Mouse (Mus musculus): ENCODE data around the gene Bbx.
A peak's percentile ranks its signal among the peaks of the same experiment; 100 is the strongest.

Gene Bbx

GRCm38 (mm10) chr16:50432062-50432878 lies at the start of gene Bbx:
Gene Bbx (minus strand): TSS chr16:50432390.
- DNase-seq (ENCODE audit: low spot score in 2 of 2) = peak; percentile 97 to 99

GRCm38 (mm10) chr16:50481892-50482291 lies 49.7 kb upstream of the Bbx start:
- no peak for DNase-seq (ENCODE audit: low spot score in 2 of 2)

GRCm38 (mm10) chr16:50481341-50481740 lies 49.2 kb upstream of the Bbx start:
- DNase-seq (ENCODE audit: low spot score in 2 of 2) = no peak

- DNase-seq (ENCODE audit: low spot score in 2 of 2) = no peak
These were observed 46.5 kb upstream of the Bbx start for GRCm38 (mm10) chr16:50478695-50479094.

GRCm38 (mm10) chr16:50477628-50478027 lies 45.4 kb upstream of the Bbx start:
- DNase-seq (ENCODE audit: low spot score in 2 of 2) = no peak

GRCm38 (mm10) chr16:50462226-50462870 lies 30.2 kb upstream of the Bbx start:
- no peak for DNase-seq (ENCODE audit: low spot score in 2 of 2)

- no peak for DNase-seq (ENCODE audit: low spot score in 2 of 2)
These were observed 27.0 kb upstream of the Bbx start for GRCm38 (mm10) chr16:50459146-50459545.

GRCm38 (mm10) chr16:50456053-50456452 lies 23.9 kb upstream of the Bbx start:
- no peak for DNase-seq (ENCODE audit: low spot score in 2 of 2)

GRCm38 (mm10) chr16:50449086-50449485 lies 16.9 kb upstream of the Bbx start:
- no peak for DNase-seq (ENCODE audit: low spot score in 2 of 2)

- DNase-seq (ENCODE audit: low spot score in 2 of 2) = no peak
These were observed 12.8 kb upstream of the Bbx start for GRCm38 (mm10) chr16:50445014-50445413.

- DNase-seq (ENCODE audit: low spot score in 2 of 2) = no peak
These were observed 6.6 kb upstream of the Bbx start for GRCm38 (mm10) chr16:50438816-50439215.

GRCm38 (mm10) chr16:50437788-50438187 lies 5.6 kb upstream of the Bbx start:
- no peak for DNase-seq (ENCODE audit: low spot score in 2 of 2)

GRCm38 (mm10) chr16:50437331-50437730 lies 5.1 kb upstream of the Bbx start:
- no peak for DNase-seq (ENCODE audit: low spot score in 2 of 2)

- DNase-seq (ENCODE audit: low spot score in 2 of 2) = peak; percentile 9 to 22
These were observed 894 bp downstream of the Bbx start for GRCm38 (mm10) chr16:50431011-50431981.

GRCm38 (mm10) chr16:50430515-50430877 lies 1.7 kb downstream of the Bbx start:
- DNase-seq (ENCODE audit: low spot score in 2 of 2) = no peak

- peak; percentile 7 to 8 for DNase-seq (ENCODE audit: low spot score in 2 of 2)
These were observed 2.3 kb downstream of the Bbx start for GRCm38 (mm10) chr16:50429692-50430514.

GRCm38 (mm10) chr16:50428871-50429691 lies 3.1 kb downstream of the Bbx start:
- DNase-seq (ENCODE audit: low spot score in 2 of 2) = no peak

GRCm38 (mm10) chr16:50420130-50420529 lies 12.1 kb downstream of the Bbx start:
- no peak for DNase-seq (ENCODE audit: low spot score in 2 of 2)

- no peak for DNase-seq (ENCODE audit: low spot score in 2 of 2)
These were observed 16.8 kb downstream of the Bbx start for GRCm38 (mm10) chr16:50415406-50415805.

- no peak for DNase-seq (ENCODE audit: low spot score in 2 of 2)
These were observed 29.3 kb downstream of the Bbx start for GRCm38 (mm10) chr16:50402851-50403250.
